Mouse (Mus musculus) duodenum, adult 2 months (tissue): ENCODE results near the gene 3100002H09Rik. TPM values are rescaled to one million over a fixed set of nuclear protein-coding genes. Genes with fewer than 3 reads are reported as not detected.

Source experiments
- polyA plus RNA-seq: library from polyadenylated mRNA; depleted of rRNA; stranded (reverse); fragments of >200 nt; gene quantifications from 2 replicates; pipeline ENCODE4 v1.2.3, GENCODE M21; 2012; ENCODE audit warnings: low replicate concordance; rRNA removed

The 3100002H09Rik gene
- not detected in 2 replicates for polyA plus RNA-seq

GRCm38 (mm10) chr4:124610703-124611102 is at the start of gene 3100002H09Rik:
TSS of gene 3100002H09Rik (minus strand) at chr4:124610803.

DNA sequence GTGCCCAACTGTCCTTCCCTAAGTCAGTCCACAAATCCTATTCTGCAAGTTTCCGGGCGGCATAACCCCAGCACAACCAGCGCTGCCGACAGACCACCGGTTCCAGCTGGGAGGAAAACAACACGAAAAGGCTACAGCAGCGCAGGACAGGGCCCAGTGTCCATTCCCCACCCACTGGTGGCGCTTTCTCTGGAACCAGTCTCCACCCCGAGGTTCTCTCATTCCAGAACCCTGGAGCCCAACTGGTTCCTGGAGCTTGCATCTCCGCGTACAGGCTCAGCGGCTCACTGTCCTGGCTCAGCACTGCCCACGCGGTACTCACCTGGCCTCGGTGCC is 45.9 kb upstream of the 3100002H09Rik start, which contains the start of gene Pou3f1:
Gene Pou3f1 (plus strand): TSS at position 290 of the 336 bp plus-strand sequence.

Other genes with a start within 250 kb of the 3100002H09Rik start
- gene Pou3f1, start 46.0 kb upstream of the 3100002H09Rik start, polyA plus RNA-seq, result 0.02 TPM in 2 replicates
- gene Utp11, start 82.8 kb upstream of the 3100002H09Rik start, polyA plus RNA-seq, result 0.62 and 1.1 TPM in 2 replicates
- gene Fhl3, start 89.9 kb upstream of the 3100002H09Rik start, polyA plus RNA-seq, result 6.3 and 13.5 TPM in 2 replicates
- 3.0 and 3.8 TPM in 2 replicates for gene Sf3a3, start 104.0 kb upstream of the 3100002H09Rik start, polyA plus RNA-seq
- 28.4 TPM in 2 replicates for gene Inpp5b, start 131.0 kb upstream of the 3100002H09Rik start, polyA plus RNA-seq
- gene Mtf1, start 191.3 kb upstream of the 3100002H09Rik start, polyA plus RNA-seq, result 4.7 and 7.8 TPM in 2 replicates
- gene Yrdc, start 239.9 kb upstream of the 3100002H09Rik start, polyA plus RNA-seq, result 29.4 and 29.6 TPM in 2 replicates
- gene 1110065P20Rik, start 240.4 kb upstream of the 3100002H09Rik start, polyA plus RNA-seq, result 24.1 and 37.4 TPM in 2 replicates